Mouse (Mus musculus): Measurements from ENCODE around the gene Zdhhc9. TPM values are rescaled to one million over a fixed set of nuclear protein-coding genes. Genes with fewer than 3 reads are reported as not detected.

Zdhhc9 gene
- total RNA-seq, 2 experiments from 2014 or later = 7.9 to 8.8 TPM

DNA sequence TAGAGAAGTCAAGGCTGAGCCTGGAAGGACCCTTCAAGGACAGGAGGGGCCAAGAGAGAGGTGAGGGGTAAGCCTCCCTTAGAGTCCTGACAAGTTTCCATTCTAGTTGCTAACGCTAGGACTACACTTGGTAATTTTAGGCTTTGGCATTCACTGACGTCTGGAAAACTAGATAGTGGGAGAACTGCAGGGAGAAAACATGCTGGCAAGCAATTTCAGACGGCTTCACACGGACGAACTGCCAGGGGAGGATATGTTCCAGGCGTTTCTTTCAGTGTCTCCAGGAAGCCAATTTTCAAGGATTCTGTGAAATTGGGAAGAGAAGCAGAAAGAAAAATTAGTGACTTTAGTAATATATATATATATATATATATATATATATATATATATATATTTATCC, 26.8 kb downstream of the Zdhhc9 start:
- no peak for DNase-seq (ENCODE audit: low spot score)

DNA sequence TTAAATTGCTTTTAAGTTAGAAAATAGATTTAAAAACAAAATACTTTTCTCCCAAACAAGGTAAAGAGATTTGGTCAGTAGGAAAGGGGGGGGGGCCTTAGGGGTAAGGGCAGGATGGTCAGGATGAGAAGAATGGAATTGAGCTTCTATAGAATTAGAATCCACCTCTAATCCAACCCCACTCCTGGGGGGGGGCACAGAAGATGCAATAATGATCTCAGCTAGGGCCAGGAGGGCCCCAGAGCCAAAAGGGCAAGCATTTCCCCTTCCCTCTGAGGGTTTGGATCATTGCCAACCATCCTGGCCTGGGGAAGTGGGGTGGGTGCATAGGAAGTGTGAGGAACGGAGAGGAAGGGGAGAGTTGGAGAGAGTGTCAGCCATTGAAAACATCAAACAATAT, 38.3 kb downstream of the Zdhhc9 start:
- DNase-seq (ENCODE audit: low spot score) = no peak

DNA sequence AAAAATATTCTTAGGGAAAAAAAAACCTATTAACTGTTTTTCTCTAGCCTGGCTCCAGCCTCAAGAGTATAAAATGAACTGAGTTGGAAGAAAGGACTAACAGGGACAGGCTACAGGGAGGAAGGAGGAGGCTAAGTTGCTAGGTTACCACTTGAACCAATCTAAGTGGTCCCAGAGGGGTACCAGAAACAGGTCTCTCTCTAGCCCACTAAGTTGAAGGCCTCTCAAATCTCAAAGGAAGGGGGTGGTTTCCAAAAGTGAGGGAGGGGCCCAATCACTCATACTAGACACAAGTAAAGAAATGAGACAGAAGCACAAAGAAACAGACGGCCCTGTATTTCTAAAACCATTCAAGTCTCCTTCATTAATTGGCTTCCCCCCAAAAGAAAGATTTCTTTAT, 38.8 kb downstream of the Zdhhc9 start:
- DNase-seq (ENCODE audit: low spot score) = no peak

DNA sequence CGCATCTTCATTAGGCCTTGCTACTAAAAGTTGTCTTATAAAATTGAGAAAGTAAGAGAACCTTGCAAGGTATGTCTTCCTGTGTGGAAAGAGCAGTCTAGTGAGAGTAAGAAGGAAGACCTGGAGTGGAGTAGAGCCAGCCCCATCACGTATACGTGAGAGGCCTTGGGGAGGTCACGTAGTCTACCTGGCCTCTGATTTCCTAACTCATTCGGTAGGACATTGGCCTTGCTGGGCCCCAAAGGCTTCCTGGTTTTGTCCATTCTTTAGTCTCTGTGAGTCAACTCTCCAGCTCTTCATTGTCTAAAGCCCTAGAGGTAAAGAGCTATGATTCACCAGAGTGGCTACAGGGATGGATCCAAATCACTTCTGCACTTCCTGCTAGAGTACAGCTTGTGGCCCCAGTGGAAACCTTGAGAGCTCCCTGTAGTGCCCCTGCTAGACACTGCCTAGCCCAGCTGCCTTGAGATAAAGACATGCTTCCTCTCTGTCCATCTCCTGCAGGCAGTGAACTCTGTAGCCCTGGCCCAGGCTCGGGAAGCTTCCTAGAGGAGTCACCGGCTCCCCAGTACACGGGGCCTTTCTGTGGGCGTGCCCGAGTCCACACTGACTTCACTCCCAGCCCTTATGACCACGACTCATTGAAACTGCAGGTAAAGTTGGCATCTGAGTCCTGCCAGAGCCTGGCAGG, 50.3 kb downstream of the Zdhhc9 start:
- no peak for DNase-seq (ENCODE audit: low spot score)

DNA sequence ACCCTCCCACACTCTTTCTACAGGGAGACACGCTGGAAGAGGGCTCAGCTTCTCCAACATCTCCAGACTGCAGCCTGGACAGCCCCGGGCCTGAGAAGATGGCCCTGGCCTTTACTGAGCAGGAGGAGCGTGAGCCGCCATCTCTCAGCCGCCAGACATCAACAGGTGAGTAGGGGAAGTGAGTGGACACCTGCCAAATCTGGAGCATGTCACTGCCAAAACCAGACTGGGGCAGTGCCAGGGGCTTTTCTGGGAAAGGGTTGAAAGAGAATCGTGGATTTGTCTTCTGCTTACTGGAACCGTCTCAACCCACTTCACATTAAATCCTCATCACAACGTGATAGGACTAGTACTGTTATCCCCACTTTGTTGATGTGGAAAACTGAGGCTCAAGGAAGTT, 51.3 kb downstream of the Zdhhc9 start:
- no peak for DNase-seq (ENCODE audit: low spot score)

DNA sequence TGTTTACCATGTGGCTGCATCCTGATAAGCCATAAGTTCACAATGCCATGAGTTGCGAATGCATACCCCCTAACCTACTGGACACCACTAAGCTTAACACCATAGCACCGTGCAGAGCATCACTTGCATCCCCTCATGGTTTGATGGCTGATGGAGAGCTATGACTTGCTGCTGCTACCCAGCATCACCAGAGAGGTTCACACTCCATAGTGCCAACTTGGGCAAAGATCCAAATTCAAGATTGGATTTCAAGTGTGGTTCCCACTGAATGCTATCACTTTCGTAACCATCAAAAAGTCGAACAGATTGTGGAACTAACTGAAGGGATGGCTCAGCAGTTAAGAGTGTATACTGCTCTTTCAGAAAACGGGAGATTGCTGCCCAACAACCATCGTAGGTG, 53.2 kb downstream of the Zdhhc9 start:
- DNase-seq (ENCODE audit: low spot score) = no peak

DNA sequence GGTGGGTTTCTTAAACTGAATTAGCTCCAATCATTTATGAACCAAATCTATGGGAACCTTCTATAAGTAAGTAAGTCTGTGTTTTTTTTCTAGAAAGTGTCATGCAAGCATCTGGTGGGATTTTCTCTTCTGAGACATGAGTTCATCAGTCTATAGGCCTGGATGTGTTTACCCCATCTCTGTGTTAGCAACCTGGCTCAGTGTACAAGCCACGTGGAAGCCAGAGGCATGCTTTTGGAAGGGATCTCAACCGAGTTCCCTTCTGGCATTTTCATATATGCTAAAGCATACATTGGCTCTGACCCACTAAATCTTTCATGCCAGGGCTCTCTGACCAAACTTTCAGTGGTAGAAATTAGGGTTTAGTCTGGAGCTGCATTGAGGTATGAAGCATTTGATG, 54.7 kb downstream of the Zdhhc9 start:
- no peak for DNase-seq (ENCODE audit: low spot score)

DNA sequence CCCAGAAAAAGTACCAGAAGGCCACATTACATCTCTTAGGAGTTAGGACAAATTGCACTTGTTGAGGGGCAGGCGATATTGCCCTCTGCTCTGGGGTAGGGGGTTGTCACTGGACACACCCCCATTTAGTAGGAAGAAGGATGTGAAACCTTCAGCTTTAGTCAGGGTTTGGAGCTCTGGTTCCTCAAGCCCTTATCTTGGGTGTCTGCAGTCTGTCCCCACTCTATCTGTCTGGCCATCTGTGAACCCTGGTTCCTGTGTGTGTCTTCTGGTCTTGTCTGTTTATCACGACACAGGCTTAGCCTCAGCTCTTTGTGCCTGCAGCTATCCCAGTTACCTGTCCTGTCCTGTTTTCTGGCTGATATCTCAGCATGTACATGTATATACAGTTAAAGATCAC, 55.3 kb downstream of the Zdhhc9 start:
- no peak for DNase-seq (ENCODE audit: low spot score)

DNA sequence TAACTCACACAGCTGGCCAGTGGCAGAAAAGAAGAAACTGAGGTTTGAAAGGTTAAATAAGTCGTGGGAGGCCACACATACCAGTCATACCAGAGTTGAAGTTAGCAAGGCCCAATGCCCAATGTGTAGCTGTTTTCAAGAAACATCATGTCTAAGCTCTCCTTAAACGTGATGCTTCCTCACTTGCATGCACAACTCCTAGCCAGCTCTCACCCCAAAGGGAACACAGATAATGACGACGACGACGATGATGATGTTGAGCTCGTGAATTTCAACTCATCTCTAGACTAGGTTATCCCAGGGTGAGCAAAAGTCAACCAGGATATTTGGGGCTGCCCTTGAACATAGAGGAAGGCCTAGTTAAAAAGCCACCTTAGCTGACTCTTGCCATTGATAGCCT, 56.6 kb downstream of the Zdhhc9 start:
- no peak for DNase-seq (ENCODE audit: low spot score)

DNA sequence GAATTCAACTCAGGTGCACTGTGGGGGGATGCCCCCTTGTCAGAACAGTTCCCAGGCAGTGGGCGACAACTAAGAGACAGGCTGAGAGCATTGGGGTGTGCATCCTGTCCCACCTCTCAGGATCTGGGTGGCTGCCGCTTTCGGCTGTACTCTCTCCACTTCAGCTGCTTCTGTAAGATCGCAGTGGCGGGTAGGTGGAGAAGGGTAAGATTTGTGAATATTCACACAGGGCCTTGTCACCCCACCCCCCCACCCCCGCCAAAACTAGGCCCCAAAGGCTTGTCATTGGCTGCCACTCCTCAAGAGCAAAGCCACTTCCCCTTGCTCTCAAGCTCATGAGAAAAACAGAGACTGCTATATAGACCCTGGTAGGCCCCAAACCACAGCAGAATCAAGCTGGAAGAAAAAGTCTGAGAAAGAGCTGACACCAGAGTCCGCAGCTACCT, 60.9 kb downstream of the Zdhhc9 start:
- no peak for DNase-seq (ENCODE audit: low spot score)

DNA sequence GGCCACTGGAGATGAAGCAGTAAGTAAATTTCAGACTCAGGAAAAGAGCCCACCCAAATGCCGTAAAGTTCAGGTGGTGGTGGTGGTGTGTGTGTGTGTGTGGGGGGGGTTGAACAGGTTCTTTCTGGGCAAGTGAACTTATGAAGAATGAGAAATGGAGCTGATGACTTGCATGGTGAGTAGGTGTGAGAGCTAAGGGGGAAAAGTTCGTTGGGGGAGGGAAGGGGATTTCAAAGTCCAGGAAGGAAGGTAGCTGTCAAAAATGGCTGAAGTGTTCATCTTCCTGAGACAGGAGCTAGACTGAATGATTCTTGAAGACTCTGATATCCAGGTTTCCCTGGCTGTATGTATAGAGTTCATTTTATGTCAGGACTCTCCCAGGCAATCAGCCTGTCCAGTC, 61.5 kb downstream of the Zdhhc9 start:
- DNase-seq (ENCODE audit: low spot score) = no peak

DNA sequence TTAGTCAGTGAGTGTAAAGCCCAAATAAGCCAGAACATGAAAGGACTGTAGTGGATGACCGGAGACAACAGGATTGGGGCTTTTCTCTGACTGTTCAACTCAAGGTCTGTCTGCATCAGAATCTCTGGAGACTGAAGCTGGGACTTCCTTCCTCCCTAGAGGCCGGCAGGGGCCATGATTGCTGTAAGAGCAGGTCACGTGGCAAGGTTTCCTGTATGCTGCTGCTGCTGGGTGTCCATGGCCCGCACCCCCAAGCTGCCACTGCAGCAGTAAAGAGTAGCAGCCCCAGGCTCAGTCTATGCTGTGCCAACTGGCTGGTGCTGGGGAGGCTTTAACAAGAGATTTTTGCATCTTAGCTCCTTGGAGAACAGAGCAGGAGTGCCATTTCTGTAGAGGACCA, 62.4 kb downstream of the Zdhhc9 start, which contains the start of gene Sash3:
TSS of gene Sash3 (plus strand) at position 175 of the 400 bp plus-strand sequence.
- peak; percentile 3 for DNase-seq (ENCODE audit: low spot score)

DNA sequence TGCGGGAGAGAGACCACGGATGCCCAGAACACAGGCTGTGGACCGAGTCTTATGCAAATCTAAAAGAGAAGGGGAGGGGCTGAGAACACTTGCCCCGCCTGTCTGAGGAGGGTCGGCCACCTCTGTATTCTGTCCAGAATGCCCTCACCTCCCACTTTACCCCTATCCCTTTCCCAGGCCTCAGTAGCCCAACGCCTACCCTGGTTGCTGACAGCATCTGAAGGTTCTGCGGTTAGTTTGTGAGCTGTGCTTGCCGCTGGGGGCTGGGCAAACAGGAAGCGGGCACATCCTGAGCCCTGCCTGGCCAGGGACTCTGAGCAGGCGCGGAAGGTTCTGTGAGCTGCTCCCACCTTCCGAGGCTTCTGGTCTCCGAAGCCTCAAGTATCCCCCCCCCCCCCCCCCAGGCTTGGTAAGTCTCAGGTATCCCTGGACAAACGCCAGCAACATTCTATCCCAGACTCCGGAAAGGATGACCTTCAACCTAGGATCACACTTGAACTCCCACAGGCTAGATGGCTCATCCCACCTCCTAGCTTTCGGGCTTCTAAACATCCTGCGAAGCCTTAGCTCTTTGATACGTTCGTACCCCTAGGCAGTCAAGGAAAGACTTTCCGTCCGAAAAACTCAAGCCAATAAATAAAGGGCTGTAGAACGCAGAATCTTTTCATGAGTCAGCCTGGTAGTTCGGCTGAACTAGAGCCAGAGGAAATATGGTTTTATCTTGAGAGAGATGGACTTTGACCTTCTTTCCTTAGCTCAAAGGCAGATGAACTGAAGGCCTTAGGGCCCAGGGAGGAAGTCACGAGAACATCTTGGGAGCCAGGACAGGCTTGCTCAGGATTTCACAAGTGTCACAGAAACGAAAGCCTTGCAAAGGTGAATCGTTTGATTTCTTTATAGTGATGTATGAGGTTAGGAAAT, 65.0 kb downstream of the Zdhhc9 start:
- DNase-seq (ENCODE audit: low spot score) = no peak

DNA sequence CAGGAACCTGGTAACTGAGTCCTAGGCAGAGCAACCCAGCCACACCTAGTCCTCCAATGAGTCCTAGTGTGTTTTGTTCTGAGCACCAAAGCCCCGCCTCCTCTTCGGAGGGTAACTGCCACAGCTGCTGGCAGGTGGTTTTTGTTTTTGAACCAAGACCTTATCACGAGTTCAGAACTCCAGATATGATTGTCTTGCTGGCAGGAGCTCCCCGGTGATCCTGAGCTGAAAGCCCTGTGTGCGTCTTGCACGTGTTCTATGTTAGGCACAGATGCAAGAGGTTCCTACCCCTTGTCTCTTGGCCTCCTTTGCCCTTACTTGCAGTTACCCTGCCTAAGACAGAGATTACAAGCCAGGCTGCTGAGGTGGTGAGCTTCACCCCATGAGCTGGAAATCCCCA, 67.2 kb downstream of the Zdhhc9 start:
- no peak for DNase-seq (ENCODE audit: low spot score)

DNA sequence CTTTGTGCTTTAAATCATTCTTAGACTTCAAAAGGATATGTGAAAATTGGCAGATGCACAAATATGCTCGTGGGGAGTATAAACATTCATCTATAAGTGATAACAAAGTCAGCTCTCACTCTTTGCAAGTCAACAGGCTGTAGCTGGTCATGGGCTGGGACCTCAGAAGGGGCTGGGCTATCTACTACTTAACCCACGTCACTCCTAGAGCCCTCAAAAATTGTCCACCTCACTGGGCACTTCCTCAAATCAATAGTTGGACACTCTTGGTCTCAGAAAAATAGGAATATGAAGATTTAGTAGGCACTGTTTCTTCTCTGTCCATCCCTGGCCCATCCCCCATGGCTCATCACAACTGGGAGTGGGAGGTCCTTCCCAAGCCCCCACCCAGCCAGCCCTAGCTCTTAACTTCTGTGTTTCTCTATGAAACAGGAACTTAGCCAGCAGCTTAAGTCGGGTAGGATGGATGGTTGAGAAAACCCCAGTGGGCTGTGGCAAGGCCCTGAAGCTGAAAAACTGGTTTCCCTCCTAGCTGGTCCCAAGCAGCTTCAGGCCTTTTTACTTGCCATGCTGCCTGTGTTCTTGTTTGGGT, 68.3 kb downstream of the Zdhhc9 start:
- no peak for DNase-seq (ENCODE audit: low spot score)

DNA sequence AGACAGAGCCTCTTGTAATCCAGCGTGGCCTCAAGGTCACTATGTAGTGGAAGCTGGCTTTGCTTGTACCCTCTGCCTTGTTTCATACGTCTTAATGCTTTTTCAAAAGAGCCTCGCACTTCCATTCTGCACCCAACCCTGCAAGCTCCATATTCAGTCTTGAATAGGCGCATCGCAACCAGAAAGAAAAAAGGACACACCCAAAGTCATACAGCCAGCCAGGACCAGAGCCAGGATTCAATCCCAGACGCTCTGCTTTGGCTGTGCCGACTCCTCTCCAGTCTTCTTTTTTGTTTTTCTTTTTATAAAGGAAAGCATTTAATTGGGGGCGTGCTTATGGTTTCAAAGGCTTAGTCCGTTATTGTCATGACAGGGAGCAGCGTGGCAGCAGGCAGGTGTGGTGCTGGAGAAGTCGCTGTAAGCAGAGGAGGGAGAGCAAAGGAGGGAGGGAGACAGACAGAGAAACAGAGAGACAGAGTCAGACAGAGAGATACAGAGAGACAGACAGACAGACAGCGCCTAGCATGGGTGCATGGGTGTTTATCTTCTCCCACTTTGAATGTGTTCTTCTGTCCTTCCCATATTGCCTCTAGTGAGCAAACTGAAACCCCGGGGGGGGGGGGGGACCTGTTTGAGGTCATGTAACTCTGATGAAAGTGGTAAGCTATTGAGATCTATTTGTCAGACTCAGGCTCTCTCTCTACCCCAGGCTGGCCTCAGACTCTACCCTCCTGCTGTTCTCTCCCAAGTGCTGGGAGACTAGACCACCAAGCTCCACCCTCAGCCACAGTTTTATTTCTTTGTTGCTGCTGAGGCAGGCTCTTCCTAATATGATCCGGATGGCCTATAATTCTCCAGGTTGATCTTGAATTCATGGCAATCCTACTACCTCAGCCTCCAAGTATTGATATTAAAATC, 69.1 kb downstream of the Zdhhc9 start:
- DNase-seq (ENCODE audit: low spot score) = peak; percentile 4

DNA sequence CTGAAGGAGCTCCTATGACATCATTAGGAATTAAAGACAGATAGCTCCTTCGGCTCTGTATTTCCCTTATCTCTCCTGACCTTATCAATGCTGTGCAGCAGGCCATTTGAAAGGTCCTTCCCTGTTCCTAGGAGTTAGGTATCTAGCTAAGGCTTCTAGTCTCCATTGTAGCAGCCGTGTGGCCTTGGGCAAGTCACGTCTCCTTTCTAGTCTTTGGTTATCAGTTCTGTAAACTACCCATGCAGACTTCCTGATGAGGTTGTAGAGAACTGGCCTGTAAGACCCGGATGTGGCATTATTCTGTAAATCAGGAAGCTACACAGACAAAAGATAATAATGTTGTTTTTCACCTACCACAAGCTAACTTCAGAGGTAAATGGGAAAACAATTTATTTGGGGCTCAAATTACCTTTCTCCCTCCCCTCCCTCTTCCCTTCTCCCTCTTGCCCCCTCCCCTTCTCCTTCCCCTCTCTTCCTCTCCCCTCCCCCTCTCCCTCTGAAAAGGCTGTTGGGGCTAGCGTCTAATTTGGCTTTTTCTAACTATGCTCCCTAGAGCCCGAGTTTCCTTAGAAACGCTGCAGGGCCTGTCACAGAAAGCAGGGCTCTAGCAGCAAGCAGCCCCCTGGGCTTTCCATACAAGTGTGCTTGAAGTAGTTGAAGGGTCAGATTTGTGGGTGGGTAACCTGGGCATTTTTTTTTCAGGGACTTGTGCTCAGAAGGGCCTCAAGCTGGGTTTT, 70.0 kb downstream of the Zdhhc9 start:
- DNase-seq (ENCODE audit: low spot score) = no peak

DNA sequence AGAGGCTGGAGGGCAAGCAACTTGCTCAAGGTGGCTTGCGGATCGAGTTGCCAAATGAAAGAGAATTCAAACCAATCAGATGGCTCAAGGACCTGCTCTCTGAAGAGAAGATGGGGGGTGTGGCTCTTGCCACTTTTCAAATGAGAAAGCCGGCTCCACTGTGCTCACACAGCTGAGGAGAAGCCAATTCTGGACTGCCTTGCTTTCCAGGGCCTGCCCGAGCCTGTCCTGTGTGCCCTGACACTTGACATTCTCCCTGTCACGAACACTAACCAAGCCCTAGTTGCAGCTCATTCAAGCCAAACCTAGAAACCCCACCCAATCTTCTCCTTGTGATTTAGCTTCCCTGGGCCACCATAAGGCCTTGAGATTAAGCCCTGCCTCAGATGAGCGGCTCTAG, 70.7 kb downstream of the Zdhhc9 start:
- DNase-seq (ENCODE audit: low spot score) = no peak

DNA sequence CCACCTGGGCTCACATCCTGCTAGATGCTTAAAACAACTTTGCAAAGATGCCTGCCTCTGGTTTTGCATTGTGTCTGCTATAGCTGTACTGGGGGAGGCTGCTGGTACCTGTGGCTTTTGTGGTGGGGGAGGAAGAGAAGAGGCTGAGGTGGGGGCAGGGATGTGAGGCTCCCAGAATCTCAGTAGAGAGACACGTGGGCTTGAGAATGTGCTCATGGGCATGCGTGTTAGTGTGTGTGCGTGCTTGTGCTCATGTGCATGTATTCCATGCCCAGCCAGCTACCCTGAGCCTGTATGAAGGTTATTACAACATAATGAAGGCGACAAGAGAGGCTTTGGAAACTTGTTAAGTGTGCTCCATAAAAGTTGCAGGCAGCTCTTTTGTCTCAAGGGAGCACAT, 71.7 kb downstream of the Zdhhc9 start:
- no peak for DNase-seq (ENCODE audit: low spot score)

DNA sequence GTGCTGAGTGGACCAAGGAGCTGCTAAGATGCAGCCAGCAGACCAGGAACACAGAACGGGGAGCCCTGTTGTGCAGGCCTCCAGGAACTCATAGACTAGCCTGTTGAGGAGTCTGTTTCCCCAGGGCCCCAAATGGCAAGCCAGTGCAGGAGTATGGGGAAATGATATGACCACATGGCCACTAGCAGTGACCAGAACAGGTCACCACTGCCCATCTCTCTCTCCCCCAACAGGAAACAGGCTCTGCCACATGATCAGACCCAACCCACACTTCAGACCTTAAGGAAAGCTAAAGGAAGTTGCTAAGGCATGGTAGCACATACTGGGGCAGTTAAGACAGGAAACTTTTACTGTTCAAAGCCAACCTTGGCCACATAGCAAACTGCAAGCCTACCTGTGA, 79.5 kb downstream of the Zdhhc9 start:
- DNase-seq (ENCODE audit: low spot score) = no peak
